Comparison of ENCODE assay signal across 18 mouse cellular contexts in genomic region chr5:136354729-136355128, GRCm38 (mm10).
DNase-seq lines count a peak whose midpoint lies in the region; ATAC-seq lines count a peak whose summit lies in the region.
"Had no signal": no experiment of that assay in that cellular context is flagged by ENCODE, and none has a peak within 500 bp of the region (broad histone marks: within the 10 kb centered on the region; RNA-seq: fewer than 3 reads in every experiment).

No protein-coding gene starts in this region.

- peak; percentile 31 to 33 for DNase-seq in cerebellum, postnatal 10 days
- DNase-seq in cerebellum, postnatal 36 days: no peak
- DNase-seq in kidney, postnatal 14 days: peak; percentile 36
- DNase-seq in 3T3-L1 (ENCODE audit: low read depth, low spot score): peak; percentile 33
- peak; percentile 40 for DNase-seq in brain, adult 2 months (ENCODE audit: low read depth, low spot score)
- no peak for DNase-seq in cerebellum, adult 11-12 months
- DNase-seq: B cell, adult 2 months; cerebellum, adult 11 months; lung, postnatal 36 days; retina, postnatal 1 day; thymus, adult 2 months had no signal

- no peak overlapping the region for H3K4me3 ChIP-seq in kidney, embryonic 15.5 days (replicated peaks)
- H3K4me3 ChIP-seq: erythroblast, embryonic 14.5 days; hindbrain, embryonic 15.5 days; neural tube, embryonic 13.5 days had no signal

- no peaks in the 10 kb centered on the region for H3K27me3 ChIP-seq in kidney, embryonic 15.5 days
- H3K27me3 ChIP-seq: hindbrain, embryonic 15.5 days; neural tube, embryonic 13.5 days had no signal

- H3K27ac ChIP-seq in kidney, embryonic 15.5 days: no peak overlapping the region
- H3K27ac ChIP-seq: hindbrain, embryonic 15.5 days had no signal

- H3K9me3 ChIP-seq in kidney, embryonic 15.5 days (replicated peaks): no peaks in the 10 kb centered on the region
- H3K9me3 ChIP-seq: G1E; hindbrain, embryonic 15.5 days; neural tube, embryonic 13.5 days had no signal

- H3K4me2 ChIP-seq in kidney, embryonic 15.5 days: no peak overlapping the region
- H3K4me2 ChIP-seq: hindbrain, embryonic 15.5 days; neural tube, embryonic 13.5 days had no signal

- WGBS in kidney, embryonic 15.5 days: 83% methylated on average over 6 of the region's 6 CpGs

- peaks cover 13% of the 10 kb centered on the region for H3K4me1 ChIP-seq in kidney, embryonic 15.5 days

- ATAC-seq in kidney, embryonic 15.5 days (replicated peaks; ENCODE audit: low FRiP score): no peak
- ATAC-seq in frontal cortex, adult (ENCODE audit: low TSS enrichment): no peak
- ATAC-seq: midbrain, embryonic 16.5 days had no signal

- peaks cover 62% of the 10 kb centered on the region for H3K36me3 ChIP-seq in kidney, embryonic 15.5 days
- H3K36me3 ChIP-seq: G1E had no signal

- no peak overlapping the region for H3K9ac ChIP-seq in kidney, embryonic 15.5 days
- H3K9ac ChIP-seq: hindbrain, embryonic 15.5 days; neural tube, embryonic 13.5 days had no signal

Comparison
In these comparisons a context has a peak if more than half of its experiments do, and no peak if none do; other contexts are left out.
1. DNase-seq: peak in cerebellum, postnatal 10 days (2 of 2), kidney, postnatal 14 days (single experiment), 3T3-L1 (single experiment) and brain, adult 2 months (single experiment); none in cerebellum, postnatal 36 days (0 of 2) and cerebellum, adult 11-12 months (single experiment).